ENCODE assay signal across 8 mouse cellular contexts in genomic region chrX:85574182-85574541, GRCm38 (mm10). TPM values are rescaled to one million over a fixed set of nuclear protein-coding genes. Genes with fewer than 3 reads are reported as not detected.
DNase-seq lines count a peak whose midpoint lies in the region; ATAC-seq lines count a peak whose summit lies in the region.

No protein-coding gene starts in this region.

- H3K9ac ChIP-seq in liver, embryonic 11.5 days (ENCODE audit: low read depth, low read length) = peak overlapping the region; percentile 77
- peak overlapping the region; percentile 74 for H3K9ac ChIP-seq in neural tube, embryonic 12.5 days

- WGBS in liver, embryonic 11.5 days = 15% methylated on average over 20 of the region's 34 CpGs
- 17% methylated on average over 31 of the region's 34 CpGs for WGBS in neural tube, embryonic 12.5 days

- H3K4me2 ChIP-seq in liver, embryonic 11.5 days = peak overlapping the region; percentile 56
- H3K4me2 ChIP-seq in neural tube, embryonic 12.5 days (replicated peaks) = peak overlapping the region; percentile 60

- peak overlapping the region; percentile 70 for H3K4me3 ChIP-seq in liver, embryonic 11.5 days (ENCODE audit: low read depth, low read length)
- H3K4me3 ChIP-seq in neural tube, embryonic 12.5 days = peak overlapping the region; percentile 58

- ATAC-seq in frontal cortex, adult (ENCODE audit: low TSS enrichment) = peak; percentile 35; the same call in 1 of the 2 replicates
- ATAC-seq in granulocyte monocyte progenitor cell, adult 5-6 weeks (replicated peaks; ENCODE audit: poor library complexity, severe bottlenecking) = peak; percentile 39
- ATAC-seq in liver, embryonic 11.5 days (replicated peaks; ENCODE audit: low FRiP score) = peak; percentile 60
- ATAC-seq in neural tube, embryonic 12.5 days (ENCODE audit: low FRiP score, low read depth) = peak; percentile 89

- no peak for DNase-seq in frontal cortex, postnatal 36 days (ENCODE audit: low spot score in 2 of 2)
- DNase-seq in urinary bladder, postnatal 14 days (ENCODE audit: low spot score) = peak; percentile 3
- no peak for DNase-seq in urinary bladder, adult 2 months (ENCODE audit: low spot score)
- DNase-seq in liver, embryonic 11.5 days (ENCODE audit: low spot score) = peak; percentile 39
- no peak for DNase-seq in layer of hippocampus, adult 9-11 months

- H3K9me3 ChIP-seq in liver, embryonic 11.5 days (ENCODE audit: control insufficient read depth, low read length) = no peaks in the 10 kb centered on the region
- no peaks in the 10 kb centered on the region for H3K9me3 ChIP-seq in neural tube, embryonic 12.5 days

- no peaks in the 10 kb centered on the region for H3K27me3 ChIP-seq in liver, embryonic 11.5 days (replicated peaks; ENCODE audit: control insufficient read depth, insufficient read depth, low read length)
- H3K27me3 ChIP-seq in neural tube, embryonic 12.5 days (replicated peaks) = no peaks in the 10 kb centered on the region

- H3K36me3 ChIP-seq in liver, embryonic 11.5 days (ENCODE audit: control insufficient read depth, insufficient read depth, low read length) = no peaks in the 10 kb centered on the region
- no peaks in the 10 kb centered on the region for H3K36me3 ChIP-seq in neural tube, embryonic 12.5 days

- H3K27ac ChIP-seq in liver, embryonic 11.5 days (ENCODE audit: low read depth, low read length) = peak overlapping the region; percentile 67; the same call in 1 of the 2 replicates
- no peak overlapping the region for H3K27ac ChIP-seq in neural tube, embryonic 12.5 days

- H3K4me1 ChIP-seq in liver, embryonic 11.5 days (replicated peaks; ENCODE audit: control insufficient read depth, insufficient read depth, low read length) = peaks cover 5% of the 10 kb centered on the region
- no peaks in the 10 kb centered on the region for H3K4me1 ChIP-seq in neural tube, embryonic 12.5 days

RNA-seq across cellular contexts. Expression of gene Tab3, which starts 0.3 kb away (rescaled TPM):
- 4.9 and 6.3 TPM in 2 replicates for polyA plus RNA-seq in urinary bladder, adult 2 months (2012; rRNA removed)
- total RNA-seq in granulocyte monocyte progenitor cell, adult 5-6 weeks (2014; fragmentation: Nextera tagmentation) = 16.7 and 24.5 TPM in 2 replicates
- 6.3 and 6.5 TPM in 2 replicates for total RNA-seq in granulocyte monocyte progenitor cell, adult 5-6 weeks (2017)
- polyA plus RNA-seq in liver, embryonic 11.5 days (2014; fragmentation: Nextera tagmentation; extraction: Ambion mirVana) = 6.5 and 8.1 TPM in 2 replicates
- 5.9 and 8.6 TPM in 2 replicates for polyA plus RNA-seq in neural tube, embryonic 12.5 days (2016; fragmentation: Nextera tagmentation; extraction: Ambion mirVana)

Comparison
In these comparisons a context has a peak if more than half of its experiments do, and no peak if none do; other contexts are left out.
1. DNase-seq: peak in urinary bladder, postnatal 14 days (single experiment) and liver, embryonic 11.5 days (single experiment); none in frontal cortex, postnatal 36 days (0 of 2), urinary bladder, adult 2 months (single experiment) and layer of hippocampus, adult 9-11 months (single experiment).
2. ATAC-seq: peak in every context shown above with its lines; median percentile 89 in neural tube, embryonic 12.5 days; 60 in liver, embryonic 11.5 days; 39 in granulocyte monocyte progenitor cell, adult 5-6 weeks; 35 in frontal cortex, adult.